Mouse (Mus musculus) mouse embryonic stem cell (cell line): ENCODE measurements at regions not wholly inside any gene's neighbourhood (a gene's known extent, or its start where the extent isn't known, plus 50 kb on each side); places are given as distances from the start of the nearest gene placed in this dataset.

Source experiments
- in situ Hi-C, 2 experiments: fragments of 300-500 bp; cut with MboI; formaldehyde crosslinking; loops; 1 replicate in 1 of 2; 3 replicates in 1 of 2; pipeline ENCODE4 v1.14.3; 2019 to 2020; ENCODE audit warnings: low sequenced_read_pairs in 2 of 2, low pct_unique_long_range_greater_than_20kb in 1 of 2, mixed read lengths in 1 of 2; ENCODE audit not compliant: unreplicated experiment in 1 of 2

DNA sequence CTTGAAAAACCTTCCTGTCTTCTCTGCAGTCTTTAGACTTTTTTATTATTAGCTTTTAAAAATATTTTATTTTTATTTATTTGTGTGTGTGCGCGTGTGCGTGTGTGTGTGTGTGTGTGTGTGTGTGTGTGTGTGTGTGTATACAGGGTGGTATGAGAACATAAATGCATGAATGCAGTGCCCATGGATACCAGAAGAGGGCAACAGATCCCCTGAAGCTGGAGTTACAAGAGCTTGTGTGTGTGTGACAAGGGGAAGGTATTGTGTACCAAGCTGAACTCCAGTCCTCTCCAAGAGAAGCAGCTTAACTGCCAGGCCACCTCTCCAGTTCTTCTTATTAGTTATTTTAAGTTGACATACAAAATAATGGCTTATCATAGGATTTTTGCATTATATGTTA, 385.0 kb upstream of the Xylt1 start:
- in situ Hi-C loops: no loop called here

DNA sequence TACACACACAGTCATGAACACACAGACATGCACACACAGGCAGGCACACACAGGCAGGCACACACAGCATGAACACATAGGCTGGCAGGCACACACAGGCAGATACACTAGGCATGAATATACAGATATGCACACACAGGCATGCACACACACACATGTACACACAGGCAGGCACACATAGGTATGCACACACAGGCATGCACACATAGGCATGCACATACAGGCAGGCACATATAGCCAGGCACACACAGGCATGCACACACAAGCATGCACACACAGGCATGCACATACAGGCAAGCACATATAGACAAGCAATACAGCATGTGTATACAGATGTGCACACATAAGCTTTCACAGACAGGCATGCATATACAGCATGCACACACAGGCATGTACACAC, 377.6 kb upstream of the Xylt1 start:
- in situ Hi-C loops: no loop called here

DNA sequence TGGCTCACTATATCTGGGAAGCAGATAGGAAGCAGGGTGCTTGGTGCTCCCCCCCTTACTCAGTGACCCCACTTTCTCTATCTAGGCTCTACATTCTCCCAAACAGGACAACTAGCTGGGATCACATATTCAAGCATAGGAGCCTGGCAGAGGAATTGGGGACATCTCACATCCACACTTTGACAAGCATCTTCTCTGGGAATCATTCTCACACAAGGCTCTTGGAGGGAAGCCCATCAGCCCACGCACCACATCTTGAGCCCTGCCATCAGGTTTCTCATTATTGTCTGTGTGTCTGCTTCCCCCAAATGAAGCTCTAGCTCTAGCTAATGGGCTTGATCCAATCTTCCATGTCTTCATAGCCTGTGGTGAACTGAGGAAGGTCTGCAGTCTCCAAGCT, 362.4 kb upstream of the Xylt1 start:
- in situ Hi-C loops: no loop called here

DNA sequence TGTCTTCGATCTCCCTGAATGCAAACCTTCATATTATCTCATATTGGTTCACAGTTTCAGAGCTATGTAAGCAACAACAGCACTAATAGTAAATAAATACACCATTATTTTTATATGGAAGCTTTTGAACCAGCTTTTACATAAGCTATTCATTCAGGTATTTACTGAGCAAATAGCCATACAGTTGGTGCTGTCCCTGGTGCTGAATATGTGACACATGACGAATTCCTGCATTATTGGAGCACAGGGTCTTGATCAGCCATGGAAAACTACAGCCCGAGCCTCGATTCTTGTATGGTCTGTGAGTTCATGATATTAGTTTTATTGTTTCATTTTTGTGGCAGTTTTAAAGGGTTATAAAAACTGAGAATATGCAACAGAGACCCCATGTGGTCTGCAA, 359.1 kb upstream of the Xylt1 start:
- in situ Hi-C loops: no loop called here

GRCm38 (mm10) chr7:117044926-117045325, 335.9 kb upstream of the Xylt1 start:
- in situ Hi-C loops: no loop called here

- in situ Hi-C loops: no loop called here
Measured at GRCm38 (mm10) chr7:117049249-117049648, 331.5 kb upstream of the Xylt1 start.

DNA sequence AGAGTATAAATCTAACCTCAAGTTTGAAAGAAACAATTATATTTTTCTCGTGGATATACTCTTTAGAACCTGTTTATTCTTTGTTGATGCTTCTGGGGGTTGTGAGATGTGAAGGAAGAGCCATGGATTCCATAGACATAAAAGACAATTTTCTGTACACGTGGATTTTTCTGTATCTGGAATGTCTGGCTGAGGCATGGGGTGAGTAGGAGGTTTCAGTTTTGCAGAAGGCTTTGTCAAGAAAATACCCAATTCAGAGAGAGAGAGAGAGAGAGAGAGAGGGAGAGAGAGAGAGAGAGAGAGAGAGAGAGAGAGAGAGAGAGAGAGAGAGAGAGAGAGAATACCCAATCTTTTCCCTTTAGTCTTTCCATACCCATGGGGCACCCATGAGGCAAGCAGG, 315.0 kb upstream of the Xylt1 start:
- in situ Hi-C loops: no loop called here

- in situ Hi-C loops: no loop called here
Measured at GRCm38 (mm10) chr7:117090911-117091550, 289.7 kb upstream of the Xylt1 start.

DNA sequence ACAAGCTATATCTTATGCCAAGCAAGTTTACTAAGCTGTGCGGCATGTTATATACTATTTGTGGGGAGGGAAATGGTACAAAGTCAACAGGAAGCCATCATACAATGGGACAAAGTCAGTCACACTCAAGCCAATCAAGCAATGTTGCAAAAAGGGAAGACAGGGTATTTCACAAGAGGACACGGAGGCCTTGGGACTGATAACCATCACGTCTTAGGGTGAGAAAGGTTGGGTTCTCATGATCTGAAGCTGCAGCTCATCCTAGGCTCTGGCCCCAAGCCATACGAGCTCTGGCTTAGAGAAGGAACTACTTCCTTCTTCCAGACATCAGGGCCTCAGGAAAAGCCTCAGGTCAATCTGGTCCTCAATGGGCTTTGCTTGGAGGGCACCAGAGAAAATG, 287.9 kb upstream of the Xylt1 start:
- in situ Hi-C loops: no loop called here

- in situ Hi-C loops: no loop called here
Measured at GRCm38 (mm10) chr7:117097618-117098017, 283.2 kb upstream of the Xylt1 start.

- in situ Hi-C loops: no loop called here
Measured at GRCm38 (mm10) chr7:117099041-117099440, 281.7 kb upstream of the Xylt1 start.

- in situ Hi-C loops: no loop called here
Measured at GRCm38 (mm10) chr7:117103035-117103434, 277.7 kb upstream of the Xylt1 start.

DNA sequence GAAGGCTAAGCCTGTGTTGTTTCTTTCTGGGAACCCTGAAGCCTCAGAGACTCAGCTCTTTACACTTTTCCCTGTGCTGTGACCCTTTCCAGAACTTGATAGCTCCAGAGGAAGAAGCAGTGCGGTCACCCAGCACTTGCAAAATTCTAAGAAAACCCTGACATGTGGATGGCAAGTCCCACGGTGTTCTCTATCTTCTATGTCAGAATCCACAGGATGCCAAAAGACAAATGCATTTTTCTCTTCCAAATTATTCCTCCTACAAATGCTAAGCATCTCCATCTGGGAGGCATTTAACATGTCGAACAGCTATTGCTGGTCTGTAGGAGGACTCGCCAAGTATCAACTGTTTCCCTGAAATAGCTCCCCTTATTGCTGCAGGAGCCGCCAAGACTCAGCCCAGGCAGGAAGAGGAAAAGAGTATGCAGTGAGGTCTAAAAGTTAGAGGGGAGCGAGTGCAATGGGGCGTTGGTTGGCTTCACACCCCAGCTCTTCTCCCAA, 274.0 kb upstream of the Xylt1 start:
- in situ Hi-C loops: no loop called here

DNA sequence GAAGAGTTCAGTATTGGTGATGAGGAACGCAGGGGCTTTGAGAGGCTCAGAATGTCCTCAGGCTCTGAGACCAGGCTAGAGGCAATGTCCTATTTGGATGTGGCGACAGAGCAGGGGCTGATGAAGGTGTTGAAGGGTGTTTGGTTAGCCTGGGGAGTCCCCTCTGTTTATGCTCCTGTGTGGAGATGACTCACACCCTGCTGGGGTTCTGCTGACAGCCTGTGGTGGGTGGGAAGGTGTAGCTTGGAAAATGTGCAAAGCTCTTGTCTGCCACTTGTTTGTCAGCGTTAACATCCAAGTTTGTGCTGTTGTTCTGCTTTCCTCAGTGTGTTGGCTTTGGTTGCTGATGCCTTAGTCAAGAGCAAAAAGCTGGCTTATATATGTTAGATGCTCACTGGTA, 272.4 kb upstream of the Xylt1 start:
- in situ Hi-C loops: no loop called here

- in situ Hi-C loops: no loop called here
Measured at GRCm38 (mm10) chr7:117127728-117128127, 253.1 kb upstream of the Xylt1 start.

GRCm38 (mm10) chr7:117134869-117135268, 245.9 kb upstream of the Xylt1 start:
- in situ Hi-C loops: no loop called here

- in situ Hi-C loops: no loop called here
Measured at GRCm38 (mm10) chr7:117138681-117139080, 242.1 kb upstream of the Xylt1 start.

DNA sequence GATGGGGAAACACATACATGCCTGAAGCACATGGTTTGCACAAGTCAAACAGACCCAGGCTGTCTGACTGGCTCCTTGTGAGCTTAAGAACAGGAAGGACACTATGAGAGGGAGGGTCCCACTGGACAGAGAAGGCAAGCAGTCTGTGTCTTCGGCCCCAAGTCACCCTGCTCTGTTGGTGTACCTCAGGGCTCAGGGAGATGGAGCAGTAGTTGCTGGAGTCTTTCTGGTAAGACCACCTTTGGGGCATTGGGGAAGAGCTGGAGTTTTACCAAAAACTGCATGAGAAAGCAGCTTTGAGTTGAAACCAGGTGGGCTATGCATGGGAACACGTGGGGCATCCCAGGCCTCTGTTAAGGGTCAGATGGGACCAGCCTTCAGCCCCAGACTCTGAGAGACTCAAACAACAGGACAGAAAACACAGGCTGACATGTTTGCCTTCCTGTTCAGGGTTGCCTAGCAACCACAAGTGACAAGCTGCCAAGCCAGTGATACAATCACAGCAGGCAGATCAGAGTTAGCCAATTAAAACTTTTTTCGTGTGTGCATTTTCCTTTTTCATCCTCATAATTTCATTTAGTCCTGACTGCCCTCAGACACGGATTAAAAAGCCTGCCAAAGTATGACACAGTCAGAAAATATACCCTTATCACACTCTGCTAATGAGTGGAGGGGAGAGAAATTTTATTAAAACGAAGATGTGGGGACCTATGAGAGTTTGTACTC, 241.4 kb upstream of the Xylt1 start:
- in situ Hi-C loops: no loop called here

DNA sequence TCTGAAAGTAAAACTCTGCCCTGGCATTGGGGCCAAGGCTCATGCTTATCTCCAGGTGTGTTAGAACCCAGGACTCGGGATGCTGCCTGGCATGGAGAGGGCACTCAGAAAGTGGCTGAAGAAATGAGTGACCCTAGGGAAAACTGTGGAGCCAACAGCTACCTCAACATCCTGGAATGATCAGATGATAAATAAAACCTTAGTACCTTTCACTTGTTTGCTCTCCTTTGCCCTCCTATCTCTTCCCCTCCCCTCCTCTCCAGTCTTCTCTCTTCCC, 240.9 kb upstream of the Xylt1 start:
- in situ Hi-C loops: no loop called here

DNA sequence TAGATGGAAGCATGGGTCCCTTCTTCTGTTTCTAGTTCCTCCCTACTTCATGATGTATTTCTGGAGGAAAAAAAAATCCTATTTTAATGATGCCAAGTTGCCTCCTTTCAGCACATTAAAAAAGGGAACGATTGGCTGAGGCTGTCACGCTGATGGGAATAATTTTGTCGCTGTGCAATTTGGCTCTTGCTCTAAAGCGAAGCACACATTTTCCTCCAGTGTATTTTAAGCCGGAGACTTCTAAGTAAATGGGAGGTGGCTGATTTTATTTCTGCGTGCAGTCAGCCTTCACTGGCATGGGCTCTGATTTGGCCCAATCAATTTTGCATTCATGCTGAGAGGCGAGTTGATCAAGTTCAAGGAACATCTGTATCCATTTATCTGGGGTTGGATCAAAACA, 234.0 kb upstream of the Xylt1 start:
- in situ Hi-C loops: no loop called here
